Mouse (Mus musculus): ENCODE measurements around the gene Fam122a.

Fam122a gene

GRCm38 (mm10) chr19:24427258-24427657, 49.9 kb downstream of the Fam122a start:
- DNase-seq = no peak

- no peak for DNase-seq
These were observed 50.4 kb downstream of the Fam122a start for GRCm38 (mm10) chr19:24426759-24427181.
